Mouse (Mus musculus) lung, postnatal 0 days (tissue): ENCODE results near the gene 9130213A22Rik. TPM values are rescaled to one million over a fixed set of nuclear protein-coding genes. Genes with fewer than 3 reads are reported as not detected.

Source experiments
- ATAC-seq: fragments of 200-750 bp; cut with Nextera tagmentation; 2 replicates; pipeline ENCODE4 v1.8.0; 2017; ENCODE audit warnings: moderate library complexity
- DNase-seq: peaks from one replicate; pipeline ENCODE4 v3.0.0-alpha.2; 2016; ENCODE audit warnings: low spot score
- H3K27ac ChIP-seq: fragments of 300-500 bp; sonication (generic); 2 replicates; pipeline ENCODE4 v1.5.1; 2014; ENCODE audit warnings: antibody characterized with exemption, mild to moderate bottlenecking, low read length, mixed read lengths
- H3K27me3 ChIP-seq: fragments of 300-500 bp; sonication (generic); replicated peaks from 2 replicates; pipeline ENCODE4 v1.6.1; 2014; ENCODE audit warnings: low read length, mixed read lengths; ENCODE audit not compliant: insufficient read depth
- H3K36me3 ChIP-seq: fragments of 300-500 bp; sonication (generic); 2 replicates; pipeline ENCODE4 v1.6.1; 2014; ENCODE audit warnings: low read length, mixed read lengths; ENCODE audit not compliant: insufficient read depth
- H3K4me1 ChIP-seq: fragments of 300-500 bp; sonication (generic); 2 replicates; pipeline ENCODE4 v1.6.1; 2014; ENCODE audit warnings: antibody characterized with exemption, low read depth, low read length, mixed read lengths; ENCODE audit not compliant: insufficient read depth
- H3K4me2 ChIP-seq: fragments of 300-500 bp; sonication (generic); replicated peaks from 2 replicates; pipeline ENCODE4 v1.6.1; 2014; ENCODE audit warnings: low read depth, mild to moderate bottlenecking, low read length, moderate library complexity, mixed read lengths
- H3K4me3 ChIP-seq: fragments of 300-500 bp; sonication (generic); 2 replicates; pipeline ENCODE4 v1.5.1; 2014; ENCODE audit warnings: low read depth, low read length
- H3K9ac ChIP-seq: fragments of 300-500 bp; sonication (generic); replicated peaks from 2 replicates; pipeline ENCODE4 v1.6.1; 2014; ENCODE audit warnings: low read depth, mild to moderate bottlenecking
- H3K9me3 ChIP-seq: fragments of 300-500 bp; sonication (generic); 2 replicates; pipeline ENCODE4 v1.6.1; 2016; ENCODE audit warnings: low read length, mixed read lengths
- CTCF ChIP-seq: IDR thresholded peaks from 2 replicates; pipeline ENCODE4 v1.5.1; 2016; ENCODE audit warnings: antibody characterized with exemption, mild to moderate bottlenecking
- EP300 ChIP-seq: IDR thresholded peaks from 2 replicates; pipeline ENCODE4 v1.6.1; 2016; ENCODE audit warnings: antibody characterized with exemption, mild to moderate bottlenecking, control low read depth
- WGBS: fragments of 180-500 bp; shearing (Covaris S2); extraction: QIAGEN DNeasy Blood & Tissue Kit; methylation state at CpG from one replicate; pipeline ENCODE4 v1.1.7; 2014; 5-methylcytosine and 5-hydroxymethylcytosine counted together
- polyA plus RNA-seq: library from polyadenylated mRNA; unstranded; fragments of >200 nt; fragmentation: Nextera tagmentation; extraction: Ambion mirVana; gene quantifications from 2 replicates; pipeline ENCODE4 v1.2.1, GENCODE M21; 2015

Gene 9130213A22Rik
- polyA plus RNA-seq, 1 experiment from 2014 or later, result 0.50 TPM

GRCm38 (mm10) chr11:69125041-69125851, 2.9 kb upstream of the 9130213A22Rik start:
- ATAC-seq, result peak; percentile 49
- peak overlapping the region; percentile 40 for H3K4me3 ChIP-seq
- peak overlapping the region; percentile 74 for H3K27ac ChIP-seq
- peaks cover 16% of the 10 kb centered on the region; the same call in 1 of the 2 replicates for H3K4me1 ChIP-seq
- no peaks in the 10 kb centered on the region for H3K9me3 ChIP-seq
- TF ChIP-seq CTCF (peak; percentile 67), EP300 (peak; percentile 59; the same call in 1 of the 2 replicates)
- H3K36me3 ChIP-seq, result no peaks in the 10 kb centered on the region
- peak; percentile 97 for DNase-seq
- WGBS, result under 1% methylated on average over 24 of the region's 24 CpGs
- H3K27me3 ChIP-seq, result no peaks in the 10 kb centered on the region
- H3K9ac ChIP-seq, result 0 out of 2 replicates have a peak overlapping the region, but pooled peaks have one; percentile 6
- peak overlapping the region; percentile 59 for H3K4me2 ChIP-seq

DNA sequence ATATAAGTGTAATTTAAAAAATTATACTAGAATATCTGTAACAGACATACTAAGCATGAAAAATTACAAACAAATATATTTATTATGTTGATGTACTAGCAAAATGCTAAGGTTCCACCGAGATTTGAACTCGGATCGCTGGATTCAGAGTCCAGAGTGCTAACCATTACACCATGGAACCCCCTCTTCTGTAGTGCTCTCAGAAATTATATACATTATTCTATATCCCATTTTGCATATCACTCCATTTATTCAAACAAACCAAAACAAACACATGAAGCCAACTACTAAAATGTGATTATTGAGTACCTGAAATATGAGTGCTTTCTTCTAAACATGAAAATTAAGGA, 2.1 kb upstream of the 9130213A22Rik start:
- H3K9ac ChIP-seq, result no peak overlapping the region
- TF ChIP-seq EP300, result peak; percentile 60; the same call in 1 of the 2 replicates
- TF ChIP-seq CTCF, result no peak
- H3K27me3 ChIP-seq, result no peaks in the 10 kb centered on the region
- H3K9me3 ChIP-seq, result no peaks in the 10 kb centered on the region
- DNase-seq, result peak; percentile 88
- peak; percentile 27 for ATAC-seq
- H3K27ac ChIP-seq, result peak overlapping the region; percentile 87; the same call in 1 of the 2 replicates
- no peaks in the 10 kb centered on the region for H3K36me3 ChIP-seq
- H3K4me2 ChIP-seq, result 0 out of 2 replicates have a peak overlapping the region, but pooled peaks have one; percentile 77
- 2% methylated on average over 3 of the region's 3 CpGs for WGBS
- H3K4me1 ChIP-seq, result peaks cover 18% of the 10 kb centered on the region; the same call in 1 of the 2 replicates
- H3K4me3 ChIP-seq, result no peak overlapping the region

- DNase-seq (peak; percentile 89), ATAC-seq (peak; percentile 54)
- H3K9me3 ChIP-seq, result no peaks in the 10 kb centered on the region
- peak overlapping the region; percentile 54 for H3K4me3 ChIP-seq
- peaks cover 22% of the 10 kb centered on the region; the same call in 1 of the 2 replicates for H3K4me1 ChIP-seq
- TF ChIP-seq CTCF, result no peak
- TF ChIP-seq EP300, result no peak
- no peaks in the 10 kb centered on the region for H3K36me3 ChIP-seq
- peak overlapping the region; percentile 77 for H3K4me2 ChIP-seq
- peak overlapping the region; percentile 87 for H3K27ac ChIP-seq
- peak overlapping the region; percentile 23; the same call in 1 of the 2 replicates for H3K9ac ChIP-seq
- H3K27me3 ChIP-seq, result no peaks in the 10 kb centered on the region
- under 1% methylated on average over 31 of the region's 31 CpGs for WGBS
Observed at GRCm38 (mm10) chr11:69123693-69124497, 1.5 kb upstream of the 9130213A22Rik start.

DNA sequence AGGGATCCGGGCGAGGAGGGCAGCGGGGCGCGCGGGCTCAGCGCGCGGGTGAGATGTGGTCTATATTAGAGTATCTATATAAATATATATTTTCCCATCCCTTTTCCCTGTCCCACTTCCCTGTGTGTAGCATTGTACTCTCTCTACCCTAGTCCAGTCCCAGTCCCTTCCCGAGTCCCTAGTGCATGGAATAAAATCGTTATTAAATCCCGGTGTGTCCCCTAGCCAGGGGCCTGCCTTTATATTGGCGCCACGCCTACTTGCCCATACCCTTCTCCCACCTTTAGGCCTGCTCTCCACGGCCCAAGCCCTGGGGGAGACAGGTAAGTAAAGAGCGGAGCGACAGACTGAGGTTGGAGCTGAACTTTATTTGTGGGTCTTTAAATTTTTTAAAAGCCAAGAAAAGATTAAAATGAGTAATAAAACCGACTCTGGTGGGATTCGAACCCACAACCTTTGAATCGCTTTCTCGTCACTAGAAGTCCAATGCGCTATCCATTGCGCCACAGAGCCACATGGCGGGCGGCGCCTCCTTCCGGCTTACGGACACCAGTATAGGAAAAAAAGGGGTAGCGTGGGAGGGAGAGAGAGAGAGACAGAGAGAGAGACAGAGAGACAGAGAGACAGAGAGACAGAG, 785 bp upstream of the 9130213A22Rik start:
- TF ChIP-seq EP300 (no peak; the same call in 1 of the 2 replicates), CTCF (peak; percentile 49)
- no peaks in the 10 kb centered on the region for H3K27me3 ChIP-seq
- H3K9me3 ChIP-seq, result no peaks in the 10 kb centered on the region
- DNase-seq, result peak; percentile 88
- no peaks in the 10 kb centered on the region for H3K36me3 ChIP-seq
- peak overlapping the region; percentile 54 for H3K4me3 ChIP-seq
- H3K4me1 ChIP-seq, result peaks cover 23% of the 10 kb centered on the region; the same call in 1 of the 2 replicates
- no peak for ATAC-seq
- H3K9ac ChIP-seq, result peak overlapping the region; percentile 48
- under 1% methylated on average over 29 of the region's 29 CpGs for WGBS
- H3K27ac ChIP-seq, result peak overlapping the region; percentile 87
- H3K4me2 ChIP-seq, result peak overlapping the region; percentile 77

DNA sequence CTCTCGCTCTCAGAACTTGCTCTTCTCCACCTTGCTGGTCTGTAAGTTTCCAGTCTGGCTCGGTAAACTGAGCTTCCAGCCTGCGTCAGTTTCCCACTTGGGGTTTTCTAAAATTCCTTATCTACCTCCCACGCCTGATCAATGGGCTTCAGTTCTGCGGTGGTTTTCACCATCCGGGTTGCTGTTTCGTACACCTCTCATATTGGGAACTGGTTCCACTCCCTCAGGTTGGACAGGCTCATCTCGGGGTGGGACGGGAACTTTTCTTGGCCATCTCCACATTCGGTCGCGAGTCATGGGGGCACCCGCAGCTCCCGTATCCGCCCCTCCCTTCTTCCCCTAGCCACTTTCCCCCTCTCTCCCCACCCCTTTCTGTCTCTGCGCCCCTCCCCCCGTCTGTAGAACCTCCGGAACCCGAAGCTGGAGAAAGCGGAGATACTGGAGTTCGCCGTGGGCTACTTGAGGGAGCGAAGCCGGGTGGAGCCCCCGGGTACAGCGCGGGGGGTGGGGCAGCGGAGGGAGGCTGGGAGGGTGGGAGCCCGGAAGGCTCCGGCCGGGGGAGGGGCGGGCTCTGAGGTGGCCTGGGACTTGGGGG, 551 bp downstream of the 9130213A22Rik start:
- H3K9ac ChIP-seq, result peak overlapping the region; percentile 48
- H3K36me3 ChIP-seq, result no peaks in the 10 kb centered on the region
- TF ChIP-seq EP300 (no peak), CTCF (no peak)
- H3K4me2 ChIP-seq, result peak overlapping the region; percentile 77
- H3K27ac ChIP-seq, result peak overlapping the region; percentile 87
- ATAC-seq, result no peak
- H3K4me1 ChIP-seq, result peaks cover 23% of the 10 kb centered on the region; the same call in 1 of the 2 replicates
- no peak for DNase-seq
- H3K27me3 ChIP-seq, result no peaks in the 10 kb centered on the region
- under 1% methylated on average over 27 of the region's 32 CpGs for WGBS
- H3K4me3 ChIP-seq, result peak overlapping the region; percentile 54
- H3K9me3 ChIP-seq, result no peaks in the 10 kb centered on the region
